Mouse (Mus musculus) stomach, postnatal 0 days (tissue): Measurements from ENCODE around the gene Ift88.

Experiments used
- CTCF ChIP-seq: IDR thresholded peaks from 2 replicates; pipeline ENCODE4 v1.5.1; 2016; ENCODE audit warnings: antibody characterized with exemption, low read depth, mild to moderate bottlenecking, moderate library complexity
- EP300 ChIP-seq: optimal IDR thresholded peaks from 2 replicates; pipeline ENCODE3; 2016; ENCODE audit warnings: antibody characterized with exemption

GRCm38 (mm10) chr14:57408100-57408499 is 15.8 kb upstream of the Ift88 start:
- TF ChIP-seq CTCF (no peak), EP300 (no peak)
